In genomic region chr6:71418874-71419273, GRCm38 (mm10) we compare ENCODE assay signal across 13 mouse cellular contexts. TPM values are rescaled to one million over a fixed set of nuclear protein-coding genes. Genes with fewer than 3 reads are reported as not detected.
DNase-seq lines count a peak whose midpoint lies in the region; ATAC-seq and TF ChIP-seq lines count a peak whose summit lies in the region.
"Had no signal": no experiment of that assay in that cellular context is flagged by ENCODE, and none has a peak within 500 bp of the region (broad histone marks: within the 10 kb centered on the region; RNA-seq: fewer than 3 reads in every experiment).

No protein-coding gene starts in this region.

- H3K4me1 ChIP-seq in intestine, embryonic 16.5 days (ENCODE audit: control insufficient read depth, insufficient read depth, low read length), result peaks cover 16% of the 10 kb centered on the region
- no peaks in the 10 kb centered on the region for H3K4me1 ChIP-seq in intestine, postnatal 0 days (replicated peaks; ENCODE audit: control insufficient read depth, insufficient read depth, low read length)
- no peaks in the 10 kb centered on the region for H3K4me1 ChIP-seq in midbrain, embryonic 11.5 days (ENCODE audit: control insufficient read depth, insufficient read depth, low read length)
- H3K4me1 ChIP-seq: embryonic facial prominence, embryonic 15.5 days had no signal

- no peaks in the 10 kb centered on the region for H3K36me3 ChIP-seq in intestine, embryonic 16.5 days (ENCODE audit: control insufficient read depth, insufficient read depth, low read length)
- H3K36me3 ChIP-seq in intestine, postnatal 0 days (ENCODE audit: control insufficient read depth, insufficient read depth), result 0 out of 2 replicates have a peak, but pooled peaks cover 11% of the 10 kb centered on the region
- no peaks in the 10 kb centered on the region for H3K36me3 ChIP-seq in midbrain, embryonic 11.5 days (ENCODE audit: control insufficient read depth, insufficient read depth, low read length)

- no peak overlapping the region for H3K4me3 ChIP-seq in intestine, embryonic 16.5 days (ENCODE audit: low read length)
- no peak overlapping the region for H3K4me3 ChIP-seq in intestine, postnatal 0 days (ENCODE audit: low read depth, low read length)
- H3K4me3 ChIP-seq in midbrain, embryonic 11.5 days (ENCODE audit: low read depth, low read length), result no peak overlapping the region
- H3K4me3 ChIP-seq: embryonic facial prominence, embryonic 15.5 days had no signal

- no peaks in the 10 kb centered on the region for H3K27me3 ChIP-seq in intestine, embryonic 16.5 days (replicated peaks; ENCODE audit: control insufficient read depth, insufficient read depth, low read length)
- H3K27me3 ChIP-seq in intestine, postnatal 0 days (replicated peaks; ENCODE audit: control insufficient read depth, insufficient read depth, low read length), result no peaks in the 10 kb centered on the region
- H3K27me3 ChIP-seq in midbrain, embryonic 11.5 days (ENCODE audit: control insufficient read depth, insufficient read depth, low read length), result no peaks in the 10 kb centered on the region
- H3K27me3 ChIP-seq: embryonic facial prominence, embryonic 15.5 days had no signal

- no peak overlapping the region for H3K4me2 ChIP-seq in intestine, embryonic 16.5 days (ENCODE audit: low read depth, low read length)
- no peak overlapping the region for H3K4me2 ChIP-seq in intestine, postnatal 0 days (replicated peaks; ENCODE audit: low read depth)
- no peak overlapping the region for H3K4me2 ChIP-seq in midbrain, embryonic 11.5 days
- H3K4me2 ChIP-seq: embryonic facial prominence, embryonic 15.5 days had no signal

- 89% methylated on average over 3 of the region's 3 CpGs for WGBS in intestine, embryonic 16.5 days
- 82% methylated on average over 3 of the region's 3 CpGs for WGBS in intestine, postnatal 0 days
- WGBS in midbrain, embryonic 11.5 days, result 91% methylated on average over 3 of the region's 3 CpGs

- ATAC-seq in intestine, embryonic 16.5 days, result no peak
- no peak for ATAC-seq in intestine, postnatal 0 days
- no peak for ATAC-seq in midbrain, embryonic 11.5 days (ENCODE audit: low FRiP score)
- ATAC-seq in CD4-positive, CD25-positive, alpha-beta regulatory T cell, adult 4 months, result no peak
- ATAC-seq: hindbrain, postnatal 0 days had no signal

- DNase-seq in MN1 (ENCODE audit: low spot score), result peak; percentile 86
- peak; percentile 89 for DNase-seq in fibroblast of lung, adult 2 months (ENCODE audit: low read depth)
- DNase-seq in lung, postnatal 36 days, result peak; percentile 86
- DNase-seq in midbrain, embryonic 11.5 days (ENCODE audit: low spot score, missing footprints), result no peak
- no peak for DNase-seq in c-Kit-positive CD71-positive TER-119-positive erythroid progenitor cells, embryonic 14.5 days (ENCODE audit: low spot score)
- DNase-seq: cerebellum, postnatal 25 days had no signal

- 0 out of 2 replicates have a peak overlapping the region, but pooled peaks have one; percentile 2 for H3K27ac ChIP-seq in intestine, embryonic 16.5 days (ENCODE audit: low read length)
- no peak overlapping the region for H3K27ac ChIP-seq in intestine, postnatal 0 days (ENCODE audit: low read depth, low read length)
- H3K27ac ChIP-seq in midbrain, embryonic 11.5 days (ENCODE audit: low read depth, low read length), result no peak overlapping the region
- H3K27ac ChIP-seq: embryonic facial prominence, embryonic 15.5 days; hindbrain, postnatal 0 days had no signal

- H3K9ac ChIP-seq in intestine, embryonic 16.5 days (ENCODE audit: low read depth, low read length), result no peak overlapping the region
- no peak overlapping the region for H3K9ac ChIP-seq in intestine, postnatal 0 days (ENCODE audit: low read depth, low read length)
- no peak overlapping the region for H3K9ac ChIP-seq in midbrain, embryonic 11.5 days (ENCODE audit: low read length)
- H3K9ac ChIP-seq: embryonic facial prominence, embryonic 15.5 days had no signal

- TF ChIP-seq CTCF in intestine, postnatal 0 days (IDR thresholded peaks at IDR 0.05; ENCODE audit: low read depth), result no peak

- H3K9me3 ChIP-seq in intestine, embryonic 16.5 days (ENCODE audit: control insufficient read depth, low read length), result no peaks in the 10 kb centered on the region
- H3K9me3 ChIP-seq in intestine, postnatal 0 days (ENCODE audit: control insufficient read depth), result no peaks in the 10 kb centered on the region
- H3K9me3 ChIP-seq in midbrain, embryonic 11.5 days (ENCODE audit: control insufficient read depth, low read length), result no peaks in the 10 kb centered on the region
- H3K9me3 ChIP-seq: embryonic facial prominence, embryonic 15.5 days had no signal

RNA-seq across cellular contexts. Expression of gene Rmnd5a, which starts 21.6 kb away (rescaled TPM):
- 9.3 and 10.3 TPM in 2 replicates for polyA plus RNA-seq in intestine, embryonic 16.5 days (2015; fragmentation: Nextera tagmentation; extraction: Ambion mirVana)
- polyA plus RNA-seq in intestine, postnatal 0 days (2015; fragmentation: Nextera tagmentation; extraction: Ambion mirVana), result 12.2 and 12.8 TPM in 2 replicates
- polyA plus RNA-seq in midbrain, embryonic 11.5 days (2014; fragmentation: Nextera tagmentation; extraction: Ambion mirVana), result 8.3 and 8.6 TPM in 2 replicates
- polyA plus RNA-seq in CD4-positive, CD25-positive, alpha-beta regulatory T cell, adult 4 months (2017; shearing (Covaris generic)), result 10 to 100 TPM; 11.6 to 18.4 TPM

RNA-seq across cellular contexts. Expression of gene Cd8a, which starts 45.6 kb away (rescaled TPM):
- polyA plus RNA-seq in intestine, embryonic 16.5 days (2015; fragmentation: Nextera tagmentation; extraction: Ambion mirVana), result not detected in 2 replicates
- 0.12 TPM in 1 of 2 replicates, not detected in the other for polyA plus RNA-seq in intestine, postnatal 0 days (2015; fragmentation: Nextera tagmentation; extraction: Ambion mirVana)
- not detected in 2 replicates for polyA plus RNA-seq in midbrain, embryonic 11.5 days (2014; fragmentation: Nextera tagmentation; extraction: Ambion mirVana)
- polyA plus RNA-seq in CD4-positive, CD25-positive, alpha-beta regulatory T cell, adult 4 months (2017; shearing (Covaris generic)), result 1 to 10 TPM; 1.6 to 2.4 TPM
- polyA plus RNA-seq: embryonic facial prominence, embryonic 15.5 days; hindbrain, postnatal 0 days; limb, embryonic 11.5 days; neural tube, embryonic 11.5 days had no signal

Comparison
In these comparisons a context has a peak if more than half of its experiments do, and no peak if none do; other contexts are left out.
1. DNase-seq: peak in MN1 (single experiment), fibroblast of lung, adult 2 months (single experiment) and lung, postnatal 36 days (single experiment); none in midbrain, embryonic 11.5 days (single experiment) and c-Kit-positive CD71-positive TER-119-positive erythroid progenitor cells, embryonic 14.5 days (single experiment).